ENCODE assay signal across 8 mouse cellular contexts in the genomic region with DNA sequence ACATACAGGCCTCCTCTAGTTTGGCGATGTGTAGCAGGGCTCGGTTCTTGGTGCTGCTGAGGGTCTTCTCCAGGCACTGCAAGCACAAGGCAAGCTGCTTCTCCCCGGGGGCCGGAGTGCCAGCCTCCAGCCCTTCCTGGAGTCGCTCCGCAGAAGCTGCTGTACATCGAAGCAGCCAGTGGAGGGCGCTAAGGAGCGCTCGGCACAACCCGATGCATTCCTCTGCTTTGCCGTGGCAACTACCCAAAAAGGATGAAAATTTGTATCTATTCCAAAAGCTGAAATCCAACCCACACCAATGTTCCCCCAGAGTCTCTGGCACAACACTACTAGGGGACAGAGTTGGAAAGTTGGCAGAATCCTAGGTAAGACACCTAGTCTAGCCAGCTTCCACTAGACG. TPM values are rescaled to one million over a fixed set of nuclear protein-coding genes. Genes with fewer than 3 reads are reported as not detected.
A peak's percentile ranks its signal among the peaks of the same experiment; 100 is the strongest.
DNase-seq lines count a peak whose midpoint lies in the region; ATAC-seq and TF ChIP-seq lines count a peak whose summit lies in the region.

No protein-coding gene starts in this region.

- H3K9ac ChIP-seq in lung, postnatal 0 days (replicated peaks; ENCODE audit: low read depth), result no peak overlapping the region

- TF ChIP-seq CTCF in lung, postnatal 0 days (IDR thresholded peaks at IDR 0.05), result peak; percentile 90

- no peak for ATAC-seq in CD4-positive, CD25-positive, alpha-beta regulatory T cell, adult 4 months
- ATAC-seq in lung, postnatal 0 days, result no peak

- H3K4me2 ChIP-seq in lung, postnatal 0 days (replicated peaks; ENCODE audit: low read depth, low read length), result no peak overlapping the region

- WGBS in embryonic facial prominence, embryonic 10.5 days, result 19% methylated on average over 13 of the region's 13 CpGs
- 22% methylated on average over 13 of the region's 13 CpGs for WGBS in lung, postnatal 0 days

- peaks cover 79% of the 10 kb centered on the region for H3K36me3 ChIP-seq in embryonic facial prominence, embryonic 10.5 days (replicated peaks)
- H3K36me3 ChIP-seq in lung, postnatal 0 days (ENCODE audit: insufficient read depth, low read length), result 0 out of 2 replicates have a peak, but pooled peaks cover 5% of the 10 kb centered on the region

- no peaks in the 10 kb centered on the region for H3K9me3 ChIP-seq in embryonic facial prominence, embryonic 10.5 days
- no peaks in the 10 kb centered on the region for H3K9me3 ChIP-seq in lung, postnatal 0 days (ENCODE audit: low read length)

- peaks cover 22% of the 10 kb centered on the region for H3K4me1 ChIP-seq in embryonic facial prominence, embryonic 10.5 days
- H3K4me1 ChIP-seq in lung, postnatal 0 days (ENCODE audit: insufficient read depth, low read depth, low read length), result peaks cover 16% of the 10 kb centered on the region; the same call in 1 of the 2 replicates

- peak; percentile 72 for DNase-seq in CD4-positive, CD25-positive, alpha-beta regulatory T cell, adult 2 months (ENCODE audit: low read depth, low spot score)
- peak; percentile 80 for DNase-seq in adrenal gland, adult 2 months
- peak; percentile 76 for DNase-seq in embryonic facial prominence, embryonic 10.5 days (ENCODE audit: low spot score)
- DNase-seq in gastrocnemius, postnatal 4 days (ENCODE audit: low spot score in 2 of 2), result peak; percentile 75 to 84
- DNase-seq in layer of hippocampus, adult 9-10 months (ENCODE audit: low spot score), result peak; percentile 68
- DNase-seq in lung, postnatal 0 days (ENCODE audit: low spot score), result peak; percentile 79
- DNase-seq in right cerebral cortex, postnatal 4 days, result peak; percentile 83

- H3K4me3 ChIP-seq in embryonic facial prominence, embryonic 10.5 days, result no peak overlapping the region
- H3K4me3 ChIP-seq in lung, postnatal 0 days (ENCODE audit: low read depth, low read length), result no peak overlapping the region

- TF ChIP-seq EP300 in lung, postnatal 0 days (IDR thresholded peaks at IDR 0.05), result no peak

- H3K27me3 ChIP-seq in embryonic facial prominence, embryonic 10.5 days (replicated peaks; ENCODE audit: low read depth, poor library complexity, severe bottlenecking), result no peaks in the 10 kb centered on the region
- H3K27me3 ChIP-seq in lung, postnatal 0 days (replicated peaks; ENCODE audit: insufficient read depth, low read length), result no peaks in the 10 kb centered on the region

- 0 out of 2 replicates have a peak overlapping the region, but pooled peaks have one; percentile 7 for H3K27ac ChIP-seq in embryonic facial prominence, embryonic 10.5 days (replicated peaks)
- peak overlapping the region; percentile 32; the same call in 1 of the 2 replicates for H3K27ac ChIP-seq in lung, postnatal 0 days (ENCODE audit: low read length)

RNA-seq across cellular contexts. Expression of gene Med24, which starts 11.3 kb away (rescaled TPM):
- polyA plus RNA-seq in CD4-positive, CD25-positive, alpha-beta regulatory T cell, adult 4 months (2017; shearing (Covaris generic)), result 10 to 100 TPM; 27.0 to 37.5 TPM
- 10 to 100 TPM; 45.3 to 55.1 TPM for total RNA-seq in adrenal gland, adult 2 months (2021)
- polyA plus RNA-seq in adrenal gland, adult 2 months (2012; rRNA removed), result 74.3 and 99.6 TPM in 2 replicates
- 73.9 and 78.1 TPM in 2 replicates for polyA plus RNA-seq in embryonic facial prominence, embryonic 10.5 days (2016; fragmentation: Nextera tagmentation; extraction: Ambion mirVana)
- 10 to 100 TPM; 47.8 to 58.0 TPM for total RNA-seq in gastrocnemius, postnatal 4 days (2021)
- polyA plus RNA-seq in lung, postnatal 0 days (2015; fragmentation: Nextera tagmentation; extraction: Ambion mirVana), result 19.9 and 20.6 TPM in 2 replicates

RNA-seq across cellular contexts. Expression of gene Csf3, which starts 16.8 kb away (rescaled TPM):
- polyA plus RNA-seq in CD4-positive, CD25-positive, alpha-beta regulatory T cell, adult 4 months (2017; shearing (Covaris generic)), result not detected
- not detected for total RNA-seq in adrenal gland, adult 2 months (2021)
- 0.26 TPM in 1 of 2 replicates, not detected in the other for polyA plus RNA-seq in adrenal gland, adult 2 months (2012; rRNA removed)
- polyA plus RNA-seq in embryonic facial prominence, embryonic 10.5 days (2016; fragmentation: Nextera tagmentation; extraction: Ambion mirVana), result not detected in 2 replicates
- total RNA-seq in gastrocnemius, postnatal 4 days (2021), result not detected
- polyA plus RNA-seq in lung, postnatal 0 days (2015; fragmentation: Nextera tagmentation; extraction: Ambion mirVana), result 0.19 TPM in 1 of 2 replicates, not detected in the other

RNA-seq across cellular contexts. Expression of gene Thra, which starts 22.5 kb away (rescaled TPM):
- polyA plus RNA-seq in CD4-positive, CD25-positive, alpha-beta regulatory T cell, adult 4 months (2017; shearing (Covaris generic)), result 1 to 10 TPM; 4.8 to 5.7 TPM
- 10 to 100 TPM; 84.6 to 86.1 TPM for total RNA-seq in adrenal gland, adult 2 months (2021)
- 105 and 132 TPM in 2 replicates for polyA plus RNA-seq in adrenal gland, adult 2 months (2012; rRNA removed)
- polyA plus RNA-seq in embryonic facial prominence, embryonic 10.5 days (2016; fragmentation: Nextera tagmentation; extraction: Ambion mirVana), result 8.8 and 9.1 TPM in 2 replicates
- total RNA-seq in gastrocnemius, postnatal 4 days (2021), result 100 to 1,000 TPM; 225 TPM
- 38.1 and 40.5 TPM in 2 replicates for polyA plus RNA-seq in lung, postnatal 0 days (2015; fragmentation: Nextera tagmentation; extraction: Ambion mirVana)

RNA-seq across cellular contexts. Expression of gene Psmd3, which starts 35.5 kb away (rescaled TPM):
- 10 to 100 TPM; 13.8 to 17.5 TPM for polyA plus RNA-seq in CD4-positive, CD25-positive, alpha-beta regulatory T cell, adult 4 months (2017; shearing (Covaris generic))
- 100 to 1,000 TPM; 128 to 130 TPM for total RNA-seq in adrenal gland, adult 2 months (2021)
- 177 and 195 TPM in 2 replicates for polyA plus RNA-seq in adrenal gland, adult 2 months (2012; rRNA removed)
- polyA plus RNA-seq in embryonic facial prominence, embryonic 10.5 days (2016; fragmentation: Nextera tagmentation; extraction: Ambion mirVana), result 249 and 262 TPM in 2 replicates
- 100 to 1,000 TPM; 130 to 140 TPM for total RNA-seq in gastrocnemius, postnatal 4 days (2021)
- polyA plus RNA-seq in lung, postnatal 0 days (2015; fragmentation: Nextera tagmentation; extraction: Ambion mirVana), result 105 and 107 TPM in 2 replicates

RNA-seq across cellular contexts. Expression of gene Gsdma, which starts 53.8 kb away (rescaled TPM):
- polyA plus RNA-seq in CD4-positive, CD25-positive, alpha-beta regulatory T cell, adult 4 months (2017; shearing (Covaris generic)), result under 1 TPM in 1 of 2 experiments, not detected in 1; 0.12 TPM
- total RNA-seq in adrenal gland, adult 2 months (2021), result not detected
- polyA plus RNA-seq in adrenal gland, adult 2 months (2012; rRNA removed), result not detected in 2 replicates
- polyA plus RNA-seq in embryonic facial prominence, embryonic 10.5 days (2016; fragmentation: Nextera tagmentation; extraction: Ambion mirVana), result not detected in 2 replicates
- total RNA-seq in gastrocnemius, postnatal 4 days (2021), result not detected
- polyA plus RNA-seq in lung, postnatal 0 days (2015; fragmentation: Nextera tagmentation; extraction: Ambion mirVana), result not detected in 2 replicates
